Mouse (Mus musculus): ENCODE data around the gene F3.
A peak's percentile ranks its signal among the peaks of the same experiment; 100 is the strongest.

The F3 gene

DNA sequence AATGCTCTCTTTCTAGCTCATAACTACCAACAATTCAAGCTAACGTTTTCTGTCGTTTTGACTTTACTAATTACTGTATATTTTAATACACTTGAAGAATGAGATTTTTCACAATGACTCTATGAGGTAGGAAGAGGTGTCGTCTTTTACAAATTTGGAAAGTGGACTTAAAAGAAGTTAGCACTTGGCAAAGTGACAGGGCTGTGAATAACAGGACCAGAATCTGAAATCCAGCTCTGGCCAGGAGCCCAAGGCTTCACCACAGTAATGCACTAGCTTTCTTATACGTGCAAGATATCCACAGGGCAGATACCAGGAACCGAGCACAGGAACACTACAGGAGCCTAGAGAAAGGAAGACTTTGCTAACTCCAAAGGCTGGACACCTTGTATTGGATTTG, 17.2 kb upstream of the F3 start:
- DNase-seq (ENCODE audit: low spot score in 2 of 2) = no peak

DNA sequence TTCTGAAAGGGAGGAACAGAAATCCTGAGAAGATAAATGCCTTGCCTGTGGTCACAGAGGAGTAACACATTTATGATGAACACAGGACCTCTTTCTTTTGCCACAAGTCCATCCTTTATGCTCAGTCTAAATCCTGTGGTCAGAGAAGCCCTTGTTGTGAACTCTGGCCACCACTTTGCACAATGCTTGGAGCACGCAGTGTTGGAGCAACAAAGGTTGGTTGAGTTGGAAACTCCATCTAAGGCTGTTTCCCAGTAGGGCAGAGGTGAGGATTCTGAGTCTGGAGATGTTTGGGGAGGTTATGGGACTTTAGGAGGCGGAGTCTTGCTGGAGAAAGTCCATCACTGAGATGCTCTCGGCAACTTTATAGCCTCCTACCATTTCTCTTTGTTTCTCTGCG, 16.2 kb upstream of the F3 start:
- no peak for DNase-seq (ENCODE audit: low spot score in 2 of 2)

DNA sequence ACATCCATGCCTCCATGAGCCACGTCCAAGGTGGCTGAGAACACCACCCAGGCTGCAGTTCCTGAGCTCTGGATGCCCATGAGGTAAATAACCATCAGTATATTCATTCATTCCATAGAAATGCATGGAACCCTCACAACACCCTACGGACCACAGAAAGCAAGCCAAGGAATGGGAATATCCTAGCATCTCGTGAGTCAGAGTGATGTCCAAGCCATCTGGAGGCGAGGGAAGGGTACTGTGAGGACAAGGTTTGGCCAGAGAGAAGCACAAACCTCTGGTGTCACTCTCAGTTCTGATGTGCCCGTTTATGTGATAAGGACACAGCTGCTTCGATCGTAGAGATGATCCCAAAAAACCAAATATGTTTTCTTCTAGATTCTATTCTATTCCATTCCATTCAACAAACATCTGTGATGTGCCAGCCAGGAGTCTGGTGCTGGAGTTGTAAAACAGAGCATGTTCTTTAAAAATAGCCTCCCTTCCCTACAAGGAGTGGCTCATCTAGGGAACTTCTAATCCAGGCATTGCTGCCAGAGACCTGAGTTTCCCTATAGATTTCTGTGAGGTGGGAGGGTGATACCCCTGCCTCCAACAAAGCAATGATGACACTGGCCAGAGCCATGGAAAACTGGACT, 12.3 kb upstream of the F3 start:
- DNase-seq (ENCODE audit: low spot score in 2 of 2) = no peak

DNA sequence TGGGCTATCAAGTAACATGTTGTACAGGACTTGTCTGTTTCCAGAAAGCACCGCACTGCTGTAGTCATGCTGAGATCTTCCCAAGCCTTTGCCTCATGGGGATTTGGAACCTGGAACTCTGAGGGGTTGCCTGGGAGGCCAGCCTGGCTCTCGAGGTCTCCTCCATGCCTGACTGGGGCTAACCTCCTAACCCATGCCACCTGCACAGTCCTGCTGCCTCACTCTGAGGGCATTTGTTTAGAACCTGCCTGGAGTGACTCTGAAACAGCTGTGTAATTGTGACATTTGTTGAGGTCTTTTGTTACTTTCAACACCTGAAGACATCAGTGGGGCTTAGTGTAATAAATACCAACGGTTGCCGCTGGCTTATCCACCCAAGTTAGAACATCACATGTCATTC, 11.1 kb upstream of the F3 start:
- DNase-seq (ENCODE audit: low spot score in 2 of 2) = no peak

DNA sequence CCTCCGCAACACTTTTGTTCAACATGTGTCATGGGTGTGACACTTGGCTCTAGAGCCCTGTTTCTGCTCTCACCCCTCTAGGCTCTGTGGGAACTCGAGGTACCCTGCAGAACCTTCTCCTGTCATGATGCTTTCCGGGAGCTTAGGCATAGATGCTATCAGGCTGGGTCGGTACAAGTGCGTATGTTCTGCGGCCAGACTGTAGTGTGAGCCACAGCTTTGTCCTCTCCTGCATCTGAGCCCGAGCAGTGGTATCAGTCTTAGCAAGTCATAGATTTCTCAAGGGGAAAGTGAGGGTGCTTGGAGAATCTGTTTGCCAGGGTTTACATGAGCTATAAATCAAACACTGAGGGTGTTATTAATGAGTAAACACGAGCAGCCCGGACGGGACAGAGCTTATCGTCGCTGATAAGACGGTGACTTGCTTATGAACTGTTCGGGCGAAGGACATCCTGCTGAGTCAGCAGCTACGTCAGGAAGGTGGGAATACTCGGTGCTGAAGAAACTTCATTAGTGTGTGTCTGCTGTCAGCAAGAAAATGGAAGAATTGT, 10.1 kb upstream of the F3 start:
- DNase-seq (ENCODE audit: low spot score in 2 of 2) = no peak

DNA sequence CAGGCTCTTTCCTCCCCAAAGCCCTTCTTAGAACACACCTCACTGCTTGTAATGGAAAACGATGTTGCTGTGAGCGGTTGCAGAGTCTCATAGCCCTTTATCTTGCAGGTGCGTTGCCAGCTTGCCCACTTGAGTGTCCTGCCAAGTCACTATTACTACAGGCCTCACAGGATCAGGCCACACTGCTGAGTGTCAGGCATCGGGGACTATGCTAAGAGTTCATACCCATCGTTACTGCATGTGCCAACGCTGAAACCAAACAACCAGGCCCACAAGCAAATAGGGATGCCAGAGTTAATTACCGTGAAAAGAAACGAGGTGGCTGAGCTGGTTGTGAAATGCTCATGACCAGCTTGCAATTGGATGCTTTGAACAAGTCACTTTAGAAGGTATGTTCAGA, 9.5 kb upstream of the F3 start:
- no peak for DNase-seq (ENCODE audit: low spot score in 2 of 2)

DNA sequence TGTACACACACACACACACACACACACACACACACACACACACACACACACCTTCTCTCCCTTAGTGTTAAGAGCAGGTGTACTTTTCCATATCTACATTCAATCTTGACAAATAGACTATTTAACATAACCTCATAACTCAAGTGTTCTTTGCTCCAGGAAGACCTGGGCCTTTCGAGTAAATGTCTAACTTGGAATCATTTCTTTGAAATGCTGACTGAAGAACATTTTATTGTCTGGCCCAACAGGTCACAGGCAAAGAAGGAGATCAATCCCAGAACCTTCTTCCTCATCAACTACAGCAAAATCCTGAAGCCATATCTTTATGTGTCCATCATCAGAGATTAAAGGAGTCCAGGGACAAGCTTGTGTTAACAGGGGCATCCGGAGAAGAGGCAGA, 8.9 kb upstream of the F3 start:
- DNase-seq (ENCODE audit: low spot score in 2 of 2) = no peak

DNA sequence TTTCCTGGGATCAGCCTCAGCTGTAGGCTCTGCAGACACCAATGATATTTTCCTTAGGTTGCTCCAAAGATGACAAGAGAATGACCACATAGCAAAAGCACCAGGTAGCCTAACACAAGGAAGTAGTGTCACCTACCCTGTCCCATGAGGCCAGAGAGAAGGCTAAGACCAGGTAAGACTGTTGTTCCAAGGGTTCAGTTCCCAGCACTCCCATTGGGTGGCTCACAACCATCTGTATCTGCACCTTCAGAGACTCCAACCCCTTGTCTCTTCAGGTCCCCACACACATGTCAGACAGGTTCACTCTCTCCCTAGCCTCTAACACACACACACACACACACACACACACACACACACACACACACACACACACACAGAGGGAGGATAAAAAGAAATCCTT, 8.0 kb upstream of the F3 start:
- no peak for DNase-seq (ENCODE audit: low spot score in 2 of 2)

DNA sequence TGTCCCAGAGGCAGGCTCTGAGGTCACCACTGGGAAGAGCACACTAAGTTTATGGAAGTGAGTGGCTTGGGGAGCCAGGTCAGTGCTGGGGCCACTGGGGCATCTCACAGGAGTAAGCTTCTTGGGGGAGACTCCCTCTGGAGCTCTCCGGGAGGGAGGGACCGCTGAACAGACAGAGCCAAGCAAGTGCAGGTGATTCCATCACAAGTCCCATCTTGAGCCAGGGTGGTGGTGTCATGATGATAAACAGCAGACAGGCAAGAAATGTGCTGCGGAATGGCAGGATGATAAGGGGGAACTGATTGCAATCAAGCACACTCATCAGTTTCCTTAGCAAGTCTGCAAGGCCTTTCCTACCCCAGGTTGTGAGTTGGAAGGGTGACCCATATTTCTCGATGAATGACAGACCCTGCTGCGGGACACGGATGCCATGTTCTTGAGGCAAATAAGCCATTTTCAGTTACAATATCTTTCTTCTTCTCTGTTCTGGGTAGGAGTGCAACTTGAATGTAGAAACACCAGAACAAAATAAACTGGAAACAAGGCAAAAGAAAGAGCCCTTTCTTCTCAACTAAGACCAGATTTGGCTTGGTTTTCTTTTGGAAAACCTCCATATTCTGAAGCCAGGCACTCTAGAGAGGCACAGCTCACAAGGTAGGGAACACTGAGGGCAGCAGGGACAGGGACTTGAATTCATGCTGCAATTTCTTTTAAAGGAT, 7.4 kb upstream of the F3 start:
- no peak for DNase-seq (ENCODE audit: low spot score in 2 of 2)

DNA sequence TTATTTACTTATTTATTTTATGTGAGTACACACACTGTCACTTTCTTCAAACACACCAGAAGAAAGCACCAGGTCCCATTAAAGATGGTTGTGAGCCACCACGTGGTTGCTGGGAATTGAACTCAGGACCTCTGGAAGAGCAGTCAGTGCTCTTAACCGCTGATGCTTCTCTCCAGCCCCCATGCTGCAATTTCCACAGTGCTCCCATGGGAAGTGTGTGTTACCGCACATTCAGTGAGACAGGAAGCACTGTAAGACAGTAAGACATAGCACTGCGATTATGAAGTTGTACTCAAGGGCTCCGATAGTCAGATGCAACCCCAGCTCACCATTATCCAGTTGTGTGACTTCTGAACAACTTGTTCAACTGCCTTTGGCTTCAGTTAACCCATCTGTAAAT, 6.9 kb upstream of the F3 start:
- no peak for DNase-seq (ENCODE audit: low spot score in 2 of 2)

DNA sequence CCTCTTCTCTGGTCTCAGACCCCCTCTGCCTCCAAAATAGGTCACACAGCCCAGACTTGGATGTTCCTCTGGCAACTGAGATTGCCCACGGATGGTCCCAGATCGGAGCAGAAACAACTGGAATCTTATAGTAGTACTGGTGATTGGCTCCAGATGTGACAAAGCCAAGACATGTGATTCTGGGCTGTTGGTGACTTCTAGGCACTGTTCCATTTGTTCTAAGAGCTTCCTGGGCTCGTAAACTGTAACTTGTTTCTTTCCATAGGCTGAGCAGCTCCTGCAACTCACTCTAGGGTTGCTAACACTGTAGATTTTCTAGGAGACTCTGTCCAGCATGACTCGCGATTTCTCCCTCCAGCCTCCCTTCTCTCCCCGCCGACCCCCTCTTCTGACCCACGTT, 4.7 kb upstream of the F3 start:
- no peak for DNase-seq (ENCODE audit: low spot score in 2 of 2)

DNA sequence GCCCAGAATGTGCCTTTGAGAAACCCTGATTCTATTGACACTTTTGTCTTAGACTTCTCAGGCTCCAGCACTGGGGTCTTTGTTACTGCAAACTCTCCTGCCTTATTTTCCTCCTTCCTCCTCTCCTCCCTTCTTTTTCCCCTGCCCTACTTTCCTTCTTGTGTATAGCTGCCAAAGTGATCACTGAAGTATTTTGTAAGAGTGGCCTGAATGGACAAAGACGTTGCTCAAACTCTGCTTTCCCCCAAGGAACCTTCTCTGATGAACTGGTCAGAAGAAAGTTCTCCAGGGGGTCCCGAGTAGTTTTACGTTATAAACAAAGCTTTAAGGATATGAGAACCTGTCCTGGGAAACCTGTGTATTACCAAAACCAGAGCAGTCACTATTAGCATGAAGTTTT, 3.6 kb upstream of the F3 start:
- no peak for DNase-seq (ENCODE audit: low spot score in 2 of 2)

DNA sequence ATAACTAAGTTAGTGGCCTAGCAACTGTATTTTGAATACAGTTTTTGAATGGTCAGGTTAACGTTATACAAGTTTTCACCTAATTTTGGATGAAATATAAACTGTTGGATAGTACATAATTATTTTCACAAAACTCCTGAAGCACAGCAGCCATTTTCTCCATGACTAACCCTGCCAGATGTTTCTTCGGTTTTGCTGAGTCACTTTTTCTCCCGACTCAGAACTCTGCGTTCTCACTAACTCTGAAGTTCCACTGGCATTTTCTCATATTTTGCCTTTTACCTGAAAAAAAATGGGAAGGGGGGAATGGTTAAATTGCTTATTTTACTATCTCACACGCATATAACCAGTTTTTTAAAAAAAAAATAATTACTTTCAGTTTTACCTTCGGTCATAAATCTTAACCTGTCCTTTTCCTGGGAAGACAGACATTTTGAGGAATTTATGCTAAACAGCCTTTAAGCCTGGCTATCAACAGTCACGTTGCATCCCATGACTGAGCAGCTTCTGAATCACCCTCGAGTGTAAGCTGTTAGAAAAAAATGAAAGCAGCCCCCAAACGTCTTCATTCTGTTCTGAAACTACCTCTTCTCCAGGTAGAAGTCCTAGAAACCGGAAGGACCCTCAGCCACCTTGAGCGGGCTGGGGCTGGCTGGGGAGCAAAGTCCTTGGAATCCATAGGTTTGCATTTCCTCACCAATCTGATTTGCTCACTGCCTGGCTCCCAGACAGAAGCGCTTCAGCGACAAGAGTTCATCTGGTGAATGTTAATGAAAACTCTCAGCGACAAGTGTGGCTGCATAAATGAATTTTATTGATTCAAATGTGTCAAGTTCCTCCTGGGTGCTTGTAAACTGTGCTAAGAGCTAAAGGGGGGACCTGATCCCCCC, 2.3 kb upstream of the F3 start:
- DNase-seq (ENCODE audit: low spot score in 2 of 2) = no peak

DNA sequence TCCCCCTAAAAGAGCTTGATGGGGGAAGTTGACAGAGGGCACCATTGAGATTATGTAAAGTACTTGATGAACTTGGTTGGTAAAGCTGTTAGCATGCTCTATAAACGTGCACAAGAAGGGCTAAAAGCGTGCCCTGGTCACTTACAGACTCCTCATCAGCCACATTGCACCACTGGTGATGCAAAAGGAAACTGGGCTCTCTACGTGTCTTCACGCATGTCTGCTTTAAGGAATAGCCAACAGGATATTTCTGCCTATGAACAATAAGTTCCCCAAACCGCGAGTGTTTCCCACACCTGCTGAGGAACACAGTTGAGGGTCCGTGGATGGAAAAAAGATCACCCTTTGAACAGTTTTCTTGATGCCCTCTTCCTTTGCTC, 1.7 kb upstream of the F3 start:
- no peak for DNase-seq (ENCODE audit: low spot score in 2 of 2)

DNA sequence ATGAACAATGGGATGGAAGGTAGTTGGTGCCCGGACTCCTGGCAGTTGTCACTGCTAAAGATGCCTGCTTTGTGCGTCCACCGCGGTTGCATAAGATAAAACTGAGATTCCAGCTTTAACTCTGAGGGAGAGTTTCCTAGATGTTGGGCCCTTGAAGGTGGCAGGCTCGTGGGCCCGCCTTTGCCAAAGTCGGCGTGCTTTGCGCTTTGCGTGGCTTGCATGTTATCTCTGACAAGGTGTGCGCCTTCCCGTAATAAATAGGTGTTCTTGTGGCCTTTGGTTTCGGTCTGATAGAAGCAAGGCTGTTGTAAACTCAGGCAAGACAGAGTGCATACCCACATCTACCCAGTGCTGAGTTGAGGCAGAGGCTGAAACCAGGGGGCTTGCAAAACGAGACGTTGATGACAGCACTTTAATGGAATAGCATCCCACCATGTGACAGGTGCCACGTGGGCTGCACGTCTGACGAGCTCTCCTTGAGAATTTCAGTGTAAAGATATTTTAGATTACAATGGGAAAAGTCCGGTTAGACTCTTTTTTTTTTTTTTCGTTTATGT, 709 bp downstream of the F3 start:
- DNase-seq (ENCODE audit: low spot score in 2 of 2) = no peak

DNA sequence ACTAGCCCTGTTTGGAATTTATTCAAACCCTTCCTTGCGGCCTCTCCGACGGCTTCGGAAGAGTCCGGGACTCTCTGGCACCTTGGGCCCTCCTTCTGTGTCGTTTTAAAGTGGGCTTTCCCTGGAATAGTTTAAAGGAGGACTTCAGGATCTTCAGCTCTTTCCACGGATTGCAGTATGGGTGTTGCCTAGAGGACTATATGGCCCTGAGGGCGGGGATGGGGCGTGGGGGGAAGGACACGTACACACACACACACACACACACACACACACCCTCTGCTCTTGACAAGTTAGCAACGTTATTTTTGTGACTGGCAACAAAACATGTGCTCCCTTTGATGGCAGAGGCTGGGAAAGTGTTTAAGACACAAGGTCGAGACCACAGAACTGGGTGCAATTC, 1.2 kb downstream of the F3 start:
- DNase-seq (ENCODE audit: low spot score in 2 of 2) = no peak

DNA sequence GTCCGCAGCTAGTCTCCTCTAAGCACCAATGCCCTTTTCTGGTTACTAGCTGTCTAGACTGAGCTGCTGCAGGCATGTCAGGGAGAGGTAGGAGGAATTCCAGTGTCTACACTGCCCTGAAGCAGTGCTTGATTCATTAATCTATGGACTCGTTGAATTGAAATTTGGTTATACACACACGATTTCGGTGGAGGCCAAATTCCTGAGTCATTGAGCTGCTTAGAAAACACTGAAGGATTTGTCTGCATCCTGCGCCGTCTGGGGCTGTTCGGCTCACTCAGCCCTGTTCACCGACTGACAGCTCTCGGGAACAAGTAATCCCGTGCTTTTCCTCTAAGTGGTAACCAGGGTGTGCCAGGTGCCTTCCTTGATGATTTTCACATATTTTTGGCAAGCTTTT, 2.3 kb downstream of the F3 start:
- no peak for DNase-seq (ENCODE audit: low spot score in 2 of 2)

DNA sequence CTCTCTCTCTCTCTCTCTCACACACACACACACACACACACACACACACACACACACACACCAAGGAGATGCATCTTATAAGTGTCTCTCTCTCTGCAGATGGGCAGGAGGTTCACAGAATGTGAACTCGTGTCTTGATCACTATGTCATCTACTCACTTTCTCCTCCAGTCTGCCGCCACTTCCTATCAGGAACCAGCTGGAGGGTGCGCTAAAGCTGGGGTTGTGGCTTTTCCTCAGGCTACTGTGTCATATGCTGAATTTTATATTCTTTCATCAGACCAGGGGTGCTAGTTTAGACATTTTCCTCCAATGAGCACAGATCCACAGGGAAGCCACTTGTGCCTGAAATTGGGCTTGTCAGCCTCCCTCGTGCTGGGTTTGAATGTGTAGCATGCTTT, 6.3 kb downstream of the F3 start:
- DNase-seq (ENCODE audit: low spot score in 2 of 2) = no peak

DNA sequence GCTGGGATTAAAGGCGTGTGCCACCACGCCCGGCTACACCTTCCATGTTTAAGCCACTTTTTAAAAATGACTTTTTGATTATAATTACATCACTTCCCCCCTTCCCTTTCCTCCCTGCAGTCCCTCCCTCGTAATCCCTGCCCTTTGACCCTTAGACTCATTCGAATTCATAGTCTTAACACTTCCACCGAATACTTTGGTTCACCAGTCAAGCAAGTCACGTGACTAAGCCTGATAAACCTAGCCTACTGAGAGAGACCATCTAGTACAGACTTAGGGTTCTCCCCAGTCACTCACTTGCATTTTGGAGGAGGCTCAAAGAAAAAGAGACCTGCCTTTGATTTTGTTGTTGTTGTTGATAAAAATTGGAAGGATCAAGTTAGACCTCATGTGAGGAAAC, 12.2 kb downstream of the F3 start:
- no peak for DNase-seq (ENCODE audit: low spot score in 2 of 2)

DNA sequence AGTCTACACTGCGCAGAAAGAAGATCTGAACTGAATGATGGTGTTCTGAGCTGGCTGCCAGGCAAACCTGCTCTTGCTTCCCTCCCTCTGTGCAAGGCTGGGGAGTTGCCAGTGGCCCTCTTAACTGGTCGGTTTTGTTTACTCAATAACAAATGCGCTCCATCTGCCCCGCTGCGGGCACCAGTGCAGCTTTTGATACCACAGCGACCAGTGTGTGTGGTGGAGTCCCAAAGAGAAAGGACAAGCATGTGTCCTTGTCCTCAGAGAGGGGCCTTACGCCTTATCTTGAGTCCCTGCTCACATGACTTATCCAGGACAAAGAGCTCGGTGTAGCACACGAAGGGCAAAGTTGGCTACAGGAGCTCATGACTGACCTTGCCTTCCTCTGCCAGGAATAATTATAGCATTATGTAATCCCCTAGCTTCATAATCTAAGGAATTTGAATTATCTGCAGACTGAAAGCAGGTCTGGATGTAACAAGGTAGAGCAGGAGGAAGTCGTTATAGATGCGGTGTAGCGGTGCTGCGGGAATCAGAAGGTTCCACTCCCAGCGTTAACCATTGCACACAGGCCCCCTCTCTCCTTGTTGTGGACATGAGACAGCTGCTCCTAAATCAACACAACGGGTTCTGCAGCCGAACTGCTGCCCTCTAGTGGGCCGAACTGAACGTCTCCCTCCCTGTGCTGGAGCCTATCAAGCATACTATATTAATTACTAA, 12.8 kb downstream of the F3 start:
- peak in 1 of 2 experiments; percentile 89 for DNase-seq (ENCODE audit: low spot score in 2 of 2)

DNA sequence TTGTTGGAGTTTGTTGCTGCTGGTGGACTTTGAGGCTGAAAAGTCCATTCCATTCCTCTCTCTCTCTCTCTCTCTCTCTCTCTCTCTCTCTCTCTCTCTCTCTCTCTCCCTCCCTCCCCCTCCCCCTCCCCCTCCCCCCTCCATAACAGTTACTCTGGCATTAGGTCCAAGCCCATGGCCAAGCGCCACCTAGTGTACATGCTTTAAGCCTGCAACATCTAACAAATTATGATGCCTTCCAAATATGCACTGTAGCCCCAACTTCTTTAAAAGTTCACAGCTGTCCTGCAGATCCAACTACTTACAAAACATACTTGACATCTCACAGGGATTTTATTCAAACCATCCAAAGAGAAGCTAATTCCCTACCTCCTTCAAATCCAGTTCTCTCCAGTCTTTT, 14.1 kb downstream of the F3 start:
- no peak for DNase-seq (ENCODE audit: low spot score in 2 of 2)

DNA sequence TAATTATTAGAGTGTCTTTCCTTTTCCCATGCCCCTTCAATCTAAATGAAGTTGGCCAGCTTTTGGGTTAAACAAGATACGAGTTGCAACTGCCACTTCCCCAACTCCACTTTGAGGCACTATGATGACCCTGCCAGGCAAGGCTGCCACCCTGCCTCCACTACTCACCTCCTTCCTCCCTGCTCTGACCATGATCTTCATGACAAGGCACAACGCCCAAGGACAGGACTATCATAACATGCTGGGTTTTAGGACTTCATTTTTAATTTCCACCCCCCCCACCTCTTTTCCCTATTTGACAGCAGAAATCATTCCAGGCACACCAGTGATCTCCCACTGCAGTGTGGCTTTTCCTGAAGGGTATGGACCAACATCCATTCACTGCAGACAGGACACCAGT, 14.6 kb downstream of the F3 start:
- no peak for DNase-seq (ENCODE audit: low spot score in 2 of 2)
